Mouse (Mus musculus) natural killer cell, adult 2 months (primary cell): ENCODE measurements around the gene Dars2.
"Not testable (repeated sequence)": the region's sequence is repeated elsewhere in the genome, so short reads cannot be mapped to it uniquely, and the experiment has no call there.

Source experiments
- DNase-seq, 2 experiments: peaks; one replicate each; pipeline ENCODE4 v3.0.0; 2022; ENCODE audit warnings: low spot score in 2 of 2

The Dars2 gene

DNA sequence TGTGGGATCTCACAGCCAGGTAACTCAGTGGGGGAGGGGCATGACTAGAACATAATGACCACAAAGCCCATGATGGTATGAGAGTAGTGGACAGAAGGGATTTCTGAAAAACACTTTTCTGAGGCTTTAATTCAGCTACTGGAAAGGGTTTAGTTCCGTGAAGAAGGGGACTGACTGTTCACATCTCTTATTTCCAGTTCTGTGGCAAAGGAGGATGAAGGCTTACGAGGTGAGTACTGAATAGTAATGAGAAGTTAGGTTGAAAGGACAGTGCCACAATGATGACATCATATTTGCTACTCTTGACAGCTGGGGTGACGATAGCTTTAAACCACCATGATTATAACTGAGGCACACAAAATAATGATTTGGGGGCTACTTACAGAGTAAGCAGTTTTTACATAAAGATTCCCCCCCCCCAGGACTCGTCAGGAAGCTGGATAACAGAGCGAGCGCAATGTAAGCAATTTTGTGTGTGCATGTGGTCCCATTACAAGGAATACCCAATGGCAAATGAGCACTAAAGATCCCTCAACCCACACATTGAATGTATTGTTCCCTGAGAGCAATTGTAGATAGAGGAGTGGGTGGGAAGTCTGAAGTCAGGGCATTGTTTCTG lies 34.6 kb downstream of the Dars2 start:
- peak in 1 of 2 experiments; percentile 9 for DNase-seq

DNA sequence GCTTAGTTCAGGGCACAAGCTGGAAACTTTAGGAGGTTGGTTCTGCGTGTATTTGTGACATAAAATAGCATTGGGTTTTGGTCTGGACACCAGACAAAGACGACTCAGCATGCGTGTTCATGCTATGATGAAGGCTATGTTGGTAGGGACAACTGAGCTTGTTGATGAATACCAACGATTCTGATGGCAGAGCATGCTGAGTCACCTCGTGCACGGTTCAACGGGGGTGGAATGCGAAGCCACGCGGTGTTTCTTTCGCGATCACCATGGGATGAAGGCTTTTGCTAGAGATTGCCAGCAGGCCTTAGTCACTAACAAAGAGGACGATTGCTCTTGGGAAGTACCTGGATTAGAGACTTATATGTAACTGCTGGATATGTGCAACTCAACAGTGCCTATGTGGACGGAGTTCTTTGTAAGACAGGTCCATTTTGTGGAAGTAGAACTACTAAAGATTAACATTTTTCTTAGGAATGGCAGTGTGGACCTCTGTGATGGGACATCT lies 35.1 kb downstream of the Dars2 start:
- DNase-seq = no peak

DNA sequence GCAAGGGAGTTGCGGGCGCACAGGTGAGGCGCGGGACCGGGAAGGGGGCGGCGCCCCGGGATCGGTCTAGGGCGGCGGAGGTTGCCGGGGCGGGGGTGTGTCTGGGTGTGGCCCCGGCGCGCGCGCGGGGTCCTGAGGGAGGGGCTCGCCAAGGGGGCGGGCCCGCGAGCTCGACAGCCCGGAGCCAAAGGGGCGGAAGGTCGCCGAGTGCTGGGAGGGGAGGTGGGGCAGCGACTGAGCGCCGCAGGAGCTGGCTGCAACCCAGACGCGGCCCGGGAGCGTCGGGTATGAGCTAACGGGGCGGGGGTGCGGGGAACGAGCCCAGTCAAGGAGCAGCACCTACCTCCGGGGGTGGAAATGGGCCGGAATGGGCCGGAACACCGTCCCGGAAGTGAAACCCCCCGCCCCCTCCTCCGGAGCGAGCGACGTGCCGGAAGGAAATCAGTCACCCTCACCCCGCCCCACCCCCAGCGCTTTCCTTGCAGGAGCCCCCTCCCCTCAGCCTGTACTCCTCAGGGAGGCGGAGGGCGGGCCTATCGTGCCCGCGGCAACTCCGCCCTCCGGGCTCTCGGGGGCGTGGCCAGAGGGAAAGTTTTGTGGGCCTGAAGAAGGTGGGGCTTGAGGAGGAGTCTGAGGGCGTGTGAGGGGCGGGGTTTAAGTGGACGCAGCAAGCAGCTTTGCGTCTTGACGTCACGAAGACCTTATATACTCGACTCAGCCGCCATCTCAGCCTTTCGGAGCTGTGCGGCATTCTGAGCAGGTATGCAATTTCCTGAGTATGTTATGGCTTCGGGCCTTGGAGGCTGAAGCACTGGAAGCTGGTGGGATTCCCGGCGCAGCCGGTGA lies 35.8 kb downstream of the Dars2 start, which contains the start of gene Zbtb37:
Gene Zbtb37 (minus strand): TSS at position 415 of the 846 bp plus-strand sequence.
- DNase-seq = peak; percentile 97 to 98

DNA sequence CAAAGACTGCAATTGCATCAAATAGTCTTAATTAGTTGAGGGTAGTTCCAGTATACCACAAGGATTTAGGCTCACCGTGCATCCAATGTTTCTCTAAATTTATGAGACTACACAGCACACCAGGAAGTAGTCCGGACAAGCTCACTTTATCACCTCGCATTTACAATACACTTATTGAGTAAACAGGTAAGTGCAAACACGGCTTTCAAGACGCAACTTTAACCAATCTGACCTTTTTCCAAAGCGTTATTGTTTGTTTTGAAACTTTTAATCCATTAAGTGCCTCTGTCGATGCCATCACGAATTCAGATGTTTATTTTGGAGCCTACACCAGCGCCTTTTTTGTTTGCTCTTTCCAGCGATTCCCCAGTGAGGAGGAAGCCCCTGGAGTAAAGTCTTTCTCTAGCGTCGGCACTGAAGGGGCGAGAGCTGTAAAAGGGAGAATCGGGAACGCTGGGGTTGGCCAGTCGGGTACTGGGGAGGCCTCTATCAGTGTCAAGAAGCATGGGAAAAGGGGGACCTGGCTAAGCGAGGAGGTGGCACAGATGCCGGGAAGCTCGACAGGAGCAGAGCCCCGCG lies 36.5 kb downstream of the Dars2 start:
- no peak for DNase-seq

DNA sequence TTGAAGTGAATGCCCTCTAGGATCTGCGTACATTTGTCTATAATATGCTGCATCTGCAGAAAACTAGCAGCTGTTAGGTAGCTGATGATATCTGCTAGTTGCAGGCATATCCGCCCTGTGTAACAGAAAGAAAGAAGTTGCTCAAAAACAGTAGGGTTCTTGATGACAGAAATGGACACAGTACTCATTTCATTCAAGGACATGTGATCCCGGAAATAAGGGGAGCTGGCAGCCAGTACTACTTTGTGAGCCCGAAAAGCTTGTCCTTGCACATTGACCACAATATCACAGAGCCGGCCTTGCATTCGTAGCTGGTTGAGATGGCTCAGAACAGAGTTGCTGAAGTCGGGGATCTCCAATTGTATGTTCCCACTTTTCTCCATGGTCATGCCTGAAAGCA lies 38.1 kb downstream of the Dars2 start:
- no peak for DNase-seq

DNA sequence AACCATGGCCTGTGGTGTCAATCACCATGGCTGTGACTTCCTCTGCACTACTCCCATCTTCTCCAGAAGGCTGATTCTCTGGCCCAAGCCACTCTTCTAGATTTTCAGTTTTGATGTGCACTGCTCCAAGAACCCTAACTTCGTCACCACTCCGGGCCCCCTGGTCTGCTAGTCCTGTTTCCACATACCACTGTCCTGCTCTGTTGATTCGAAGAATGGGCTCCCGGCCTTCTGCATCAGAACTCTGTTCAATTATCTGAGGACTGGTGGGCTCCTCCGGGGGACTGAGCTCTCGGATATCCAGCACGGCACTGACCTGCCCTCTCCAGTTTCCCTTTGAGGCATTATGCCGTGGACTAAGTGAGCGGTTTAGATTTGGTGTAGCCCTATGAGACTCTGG lies 38.6 kb downstream of the Dars2 start:
- DNase-seq = no peak

DNA sequence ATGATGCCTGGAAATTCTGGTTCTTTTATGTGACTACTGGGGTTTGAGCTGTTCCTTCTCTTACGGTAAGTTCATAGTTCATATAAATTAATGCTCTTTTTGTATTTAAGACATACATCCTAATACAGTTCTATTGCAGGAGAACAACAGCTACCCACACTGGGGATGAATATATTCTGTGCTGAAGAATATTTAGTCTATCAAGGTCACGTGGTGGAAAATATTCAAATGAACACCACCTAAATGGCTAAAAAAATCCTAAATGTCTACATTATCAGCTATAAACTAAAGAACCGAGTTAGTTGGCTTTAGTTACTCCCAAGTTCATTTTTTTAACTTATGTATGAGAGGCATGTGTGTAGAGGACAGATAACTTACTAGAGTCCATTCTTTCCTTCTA lies 40.4 kb downstream of the Dars2 start:
- no peak for DNase-seq

DNA sequence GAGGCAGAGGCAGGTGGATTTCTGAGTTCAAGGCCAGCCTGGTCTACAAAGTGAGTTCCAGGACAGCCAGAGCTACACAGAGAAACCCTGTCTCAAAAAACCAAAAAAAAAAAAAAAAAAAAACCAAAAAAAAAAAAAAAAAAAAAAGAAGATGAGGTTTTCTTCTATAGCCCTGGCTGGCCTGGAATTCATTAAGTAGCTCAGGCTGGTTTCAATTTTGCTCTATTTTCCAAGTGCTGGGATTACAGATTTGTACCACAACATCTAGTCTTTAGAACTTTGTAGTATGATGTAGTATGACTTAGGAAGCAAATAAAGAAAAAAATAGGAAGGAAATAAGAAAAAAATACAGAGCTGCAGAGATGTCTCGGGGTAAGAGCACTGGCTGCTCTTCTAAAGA lies 42.0 kb downstream of the Dars2 start:
- DNase-seq = not testable (repeated sequence)

DNA sequence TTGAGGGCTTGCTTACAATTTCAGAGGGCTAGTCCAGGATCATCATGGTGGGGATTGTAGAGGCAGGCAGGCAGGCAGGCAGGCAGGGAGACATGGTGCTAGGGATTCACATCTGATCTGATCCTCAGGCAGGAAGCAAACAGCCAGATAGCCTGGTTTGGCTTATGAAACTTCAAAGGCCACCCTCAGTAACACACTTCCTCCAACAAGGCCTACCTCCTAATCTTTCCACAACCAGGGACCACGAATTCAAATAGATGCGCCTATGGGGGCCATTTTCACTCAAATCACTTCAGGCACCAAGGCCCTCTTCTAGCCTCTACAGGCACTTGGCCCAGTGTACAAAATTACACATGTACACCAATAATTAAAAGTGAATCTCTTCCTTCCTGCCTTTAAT lies 43.3 kb downstream of the Dars2 start:
- no peak for DNase-seq

DNA sequence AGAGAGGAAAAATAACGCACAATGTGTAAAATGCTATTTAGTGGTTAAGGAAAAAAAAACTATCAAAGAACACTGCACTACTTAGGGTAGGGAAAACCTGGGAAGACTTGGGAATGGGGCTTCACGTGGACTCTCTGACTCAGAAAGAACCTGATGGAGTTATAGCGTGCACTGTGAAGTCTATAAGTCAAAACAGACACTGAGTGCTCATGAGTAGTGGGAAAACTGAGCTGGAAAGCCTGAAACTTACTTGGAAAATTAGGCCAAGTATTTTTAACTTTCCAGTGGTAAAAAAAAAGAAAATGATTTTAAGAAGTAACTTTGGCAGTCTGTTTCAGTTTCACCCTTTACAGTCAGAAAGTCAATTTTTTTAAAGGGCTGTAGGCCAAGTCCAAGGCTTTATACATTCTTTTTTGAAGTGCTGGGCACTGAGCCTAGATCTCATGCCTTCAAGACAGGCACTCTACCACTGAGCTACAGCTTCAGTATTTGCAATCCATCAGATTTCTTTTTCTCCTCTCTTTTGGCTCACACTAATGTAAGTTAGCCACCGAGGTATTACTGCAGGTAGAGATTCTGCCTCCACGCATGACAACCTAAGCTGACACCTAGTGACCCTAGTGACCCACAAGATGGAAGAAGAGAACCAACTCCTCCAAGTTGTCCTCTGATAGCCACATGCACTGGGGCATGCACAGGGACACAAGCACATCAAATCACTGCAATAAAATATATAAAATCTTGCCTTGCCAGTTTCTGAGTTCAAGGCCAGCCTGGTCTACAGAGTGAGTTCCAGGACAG lies 44.8 kb downstream of the Dars2 start:
- no peak for DNase-seq

DNA sequence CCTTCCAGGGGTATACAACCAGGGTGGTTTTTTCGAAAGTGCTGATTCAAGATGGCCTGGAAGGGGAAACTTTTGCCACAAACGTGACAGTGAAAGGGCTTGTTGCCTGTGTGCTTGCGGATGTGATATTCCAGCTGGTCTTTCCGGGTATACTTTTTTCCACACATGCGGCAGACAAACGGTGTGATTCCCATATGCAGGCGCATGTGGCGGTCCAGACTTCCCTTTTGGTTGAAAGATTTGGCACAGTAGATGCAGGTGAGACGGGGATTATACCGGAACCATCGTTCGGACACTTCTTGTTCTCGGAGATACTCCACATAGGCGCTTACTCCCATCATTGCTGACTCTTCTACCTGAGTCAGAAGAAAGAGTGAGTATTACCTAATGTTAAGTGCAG lies 50.4 kb downstream of the Dars2 start:
- DNase-seq = no peak

DNA sequence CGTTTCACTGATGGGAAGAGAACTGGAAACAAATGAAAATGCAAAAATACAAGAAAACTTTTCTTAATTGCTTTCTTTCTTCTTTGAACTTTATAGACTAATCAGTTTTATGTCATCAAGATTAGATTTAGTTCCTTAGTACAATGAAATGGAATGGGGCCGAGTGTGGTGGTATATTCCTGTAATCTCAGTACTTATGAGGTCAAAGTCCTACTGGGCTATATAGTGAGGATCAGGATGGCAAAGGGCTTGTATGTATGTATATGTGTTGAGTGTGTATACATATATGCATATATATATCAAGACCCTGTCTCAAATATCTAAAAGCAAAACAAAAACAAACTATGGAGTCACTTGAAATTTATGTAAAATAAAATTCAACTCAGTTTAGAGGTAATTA lies 54.1 kb downstream of the Dars2 start:
- no peak for DNase-seq

DNA sequence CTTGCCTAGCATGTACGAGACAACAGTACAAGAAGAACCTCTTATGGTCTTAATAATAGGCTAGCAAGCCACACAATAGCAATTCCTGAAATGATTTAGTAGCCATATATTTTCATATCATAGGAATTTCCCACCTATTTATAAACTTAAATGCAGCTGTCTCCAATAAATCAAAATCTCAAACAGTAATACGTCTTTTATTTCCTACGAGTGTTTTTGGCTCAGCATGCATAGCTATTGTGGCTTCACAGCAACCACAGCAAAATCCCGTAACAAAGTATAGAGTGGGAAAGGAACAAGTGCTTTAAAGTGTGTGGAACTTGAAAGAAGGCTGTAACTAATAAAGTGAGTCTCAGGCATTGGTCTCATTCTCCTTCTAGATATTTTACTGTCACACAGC lies 60.0 kb downstream of the Dars2 start:
- DNase-seq = no peak

DNA sequence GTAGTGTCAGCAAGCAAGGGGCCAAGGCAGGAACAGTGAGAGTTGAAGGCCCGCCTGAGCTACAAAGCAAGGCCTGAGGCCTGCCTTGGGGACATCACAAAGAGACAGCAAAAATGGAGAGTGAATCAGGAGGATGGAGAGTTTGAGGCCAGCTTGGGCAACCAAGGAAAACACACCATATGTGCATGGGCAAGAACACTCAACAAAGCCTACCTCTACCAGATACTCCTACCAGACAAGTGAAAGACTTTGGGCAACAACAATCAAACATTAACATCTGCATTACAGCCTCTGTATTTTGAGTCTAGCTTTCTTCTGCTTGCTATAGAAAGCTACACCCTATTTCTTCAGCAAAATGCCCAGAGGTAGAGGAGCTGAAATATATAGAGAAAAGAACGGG lies 62.4 kb downstream of the Dars2 start:
- no peak for DNase-seq

DNA sequence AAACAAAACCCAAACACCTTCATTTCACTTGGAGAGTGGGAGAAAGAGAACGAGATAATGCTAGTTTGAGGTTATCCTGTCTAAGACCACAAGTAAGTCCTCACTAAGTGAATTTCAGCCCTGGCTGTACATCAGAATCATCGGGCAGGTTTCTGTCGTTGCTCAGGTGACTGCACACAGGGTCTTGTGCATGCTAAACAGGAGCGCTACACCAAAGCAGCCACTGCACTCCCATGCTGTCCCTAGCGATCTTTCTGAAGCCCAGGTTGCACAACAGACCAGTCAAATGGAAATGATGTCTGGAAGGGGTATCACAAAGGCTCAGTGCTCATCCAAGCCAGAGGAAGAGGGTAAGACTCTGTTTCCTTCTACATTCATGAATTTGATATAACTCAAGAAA lies 64.0 kb downstream of the Dars2 start:
- DNase-seq = no peak

DNA sequence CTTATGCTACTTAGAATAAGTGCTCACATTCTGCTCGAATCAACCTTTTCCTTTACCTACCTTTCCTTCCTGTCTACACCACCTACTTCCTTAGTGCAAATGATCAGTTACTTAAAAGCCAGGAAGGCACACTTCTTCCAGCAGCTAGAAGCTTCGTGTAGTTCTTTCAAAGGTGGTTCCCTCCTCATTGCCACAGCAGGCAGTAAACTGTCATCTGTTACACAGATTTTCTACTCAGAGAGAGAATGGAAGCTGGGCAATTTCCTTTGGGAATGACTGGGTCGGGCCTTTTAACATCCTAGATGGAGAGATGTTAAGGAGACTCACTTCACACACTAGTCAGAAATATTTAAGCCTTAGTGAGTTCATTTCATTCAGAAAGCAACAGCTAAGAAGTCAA lies 64.9 kb downstream of the Dars2 start:
- DNase-seq = no peak

DNA sequence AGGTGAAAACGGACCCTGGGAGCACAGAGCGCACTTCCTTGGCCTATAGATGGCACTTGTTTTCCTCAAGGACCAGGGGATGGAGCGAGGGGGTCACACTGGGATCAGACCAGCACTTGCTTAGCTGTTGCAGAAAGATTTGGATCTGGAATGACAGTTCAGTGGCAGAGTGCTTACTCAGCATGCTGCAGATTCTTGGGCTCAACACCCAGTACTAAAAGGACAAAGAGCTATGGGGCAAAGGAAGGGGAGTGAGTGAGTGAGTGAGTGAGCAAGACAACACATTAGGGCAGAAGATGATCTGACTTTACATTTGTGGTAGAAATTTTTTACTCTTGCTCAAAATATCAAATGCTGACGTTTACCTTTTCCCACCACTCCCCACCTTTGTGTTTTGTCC lies 65.5 kb downstream of the Dars2 start:
- no peak for DNase-seq

DNA sequence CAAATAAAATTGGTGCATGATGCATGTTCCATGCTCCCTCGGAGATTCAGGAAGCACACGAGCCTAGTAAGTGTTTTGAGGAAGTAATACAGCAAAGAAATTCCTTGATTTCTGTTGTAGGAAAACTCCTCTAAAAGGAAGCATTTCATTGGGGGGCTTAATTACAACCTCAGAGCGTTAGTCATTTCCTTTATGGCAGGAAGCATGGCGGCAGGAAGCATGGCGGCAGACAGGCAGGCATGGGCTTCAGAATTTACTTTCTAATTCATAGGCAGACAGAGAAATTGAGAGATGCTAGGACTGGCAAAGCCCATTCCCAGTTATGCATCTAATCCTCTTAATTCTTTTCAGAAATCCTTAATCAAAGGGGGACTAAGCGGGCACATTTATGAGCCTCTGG lies 76.6 kb downstream of the Dars2 start:
- DNase-seq = no peak
